12 mouse cellular contexts compared by ENCODE assay signal in genomic region chr16:88701072-88701864, GRCm38 (mm10). TPM values are rescaled to one million over a fixed set of nuclear protein-coding genes. Genes with fewer than 3 reads are reported as not detected.
DNase-seq lines count a peak whose midpoint lies in the region; ATAC-seq and TF ChIP-seq lines count a peak whose summit lies in the region.
"Had no signal": no experiment of that assay in that cellular context is flagged by ENCODE, and none has a peak within 500 bp of the region (broad histone marks: within the 10 kb centered on the region; RNA-seq: fewer than 3 reads in every experiment).

No protein-coding gene starts in this region.

- no peaks in the 10 kb centered on the region for H3K4me1 ChIP-seq in midbrain, embryonic 11.5 days (ENCODE audit: control insufficient read depth, insufficient read depth, low read length)
- H3K4me1 ChIP-seq in hindbrain, postnatal 0 days (ENCODE audit: insufficient read depth, low read length), result no peaks in the 10 kb centered on the region
- no peaks in the 10 kb centered on the region for H3K4me1 ChIP-seq in midbrain, embryonic 14.5 days (ENCODE audit: control insufficient read depth, insufficient read depth, low read length)
- H3K4me1 ChIP-seq: hindbrain, embryonic 13.5 days had no signal

- H3K27ac ChIP-seq in midbrain, embryonic 11.5 days (ENCODE audit: low read depth, low read length), result no peak overlapping the region
- no peak overlapping the region for H3K27ac ChIP-seq in hindbrain, postnatal 0 days
- H3K27ac ChIP-seq in midbrain, embryonic 14.5 days (replicated peaks; ENCODE audit: low read depth, low read length), result no peak overlapping the region
- H3K27ac ChIP-seq: hindbrain, embryonic 13.5 days had no signal

- no peaks in the 10 kb centered on the region for H3K36me3 ChIP-seq in splenic B cell, adult 2 months (ENCODE audit: control insufficient read depth, insufficient read depth, low read length, poor library complexity, severe bottlenecking)
- no peaks in the 10 kb centered on the region for H3K36me3 ChIP-seq in midbrain, embryonic 11.5 days (ENCODE audit: control insufficient read depth, insufficient read depth, low read length)
- no peaks in the 10 kb centered on the region for H3K36me3 ChIP-seq in hindbrain, postnatal 0 days (ENCODE audit: insufficient read depth, low read length)
- H3K36me3 ChIP-seq in midbrain, embryonic 14.5 days (ENCODE audit: control insufficient read depth, insufficient read depth, low read length), result no peaks in the 10 kb centered on the region
- H3K36me3 ChIP-seq: hindbrain, embryonic 13.5 days had no signal

- 60% methylated on average over 4 of the region's 4 CpGs for WGBS in midbrain, embryonic 11.5 days
- 54% methylated on average over 4 of the region's 4 CpGs for WGBS in hindbrain, postnatal 0 days
- WGBS in midbrain, embryonic 14.5 days, result 42% methylated on average over 4 of the region's 4 CpGs

- H3K4me3 ChIP-seq in midbrain, embryonic 11.5 days (ENCODE audit: low read depth, low read length), result no peak overlapping the region
- no peak overlapping the region for H3K4me3 ChIP-seq in hindbrain, postnatal 0 days (ENCODE audit: low read length)
- no peak overlapping the region for H3K4me3 ChIP-seq in midbrain, embryonic 14.5 days (replicated peaks; ENCODE audit: low read depth, low read length)
- H3K4me3 ChIP-seq: hindbrain, embryonic 13.5 days had no signal

- no peaks in the 10 kb centered on the region for H3K27me3 ChIP-seq in splenic B cell, adult 2 months (ENCODE audit: control insufficient read depth, insufficient read depth, low read length, poor library complexity, severe bottlenecking)
- no peaks in the 10 kb centered on the region for H3K27me3 ChIP-seq in midbrain, embryonic 11.5 days (ENCODE audit: control insufficient read depth, insufficient read depth, low read length)
- no peaks in the 10 kb centered on the region for H3K27me3 ChIP-seq in hindbrain, postnatal 0 days (ENCODE audit: insufficient read depth, low read length)
- no peaks in the 10 kb centered on the region for H3K27me3 ChIP-seq in midbrain, embryonic 14.5 days (ENCODE audit: control insufficient read depth, insufficient read depth, low read length)
- H3K27me3 ChIP-seq: hindbrain, embryonic 13.5 days had no signal

- peak; percentile 20 for DNase-seq in embryo, embryonic 11 days
- DNase-seq in embryo, embryonic 10 days (ENCODE audit: low spot score), result no peak
- peak; percentile 48 for DNase-seq in splenic B cell, adult 2 months (ENCODE audit: low read depth, low spot score)
- DNase-seq in midbrain, embryonic 11.5 days (ENCODE audit: low spot score, missing footprints), result no peak
- DNase-seq in hindbrain, postnatal 0 days (ENCODE audit: low spot score), result no peak
- no peak for DNase-seq in midbrain, embryonic 14.5 days
- DNase-seq: cerebellum, adult 8-10 months; lung, embryonic 14.5 days had no signal

- no peaks in the 10 kb centered on the region for H3K9me3 ChIP-seq in midbrain, embryonic 11.5 days (ENCODE audit: control insufficient read depth, low read length)
- no peaks in the 10 kb centered on the region for H3K9me3 ChIP-seq in hindbrain, postnatal 0 days (ENCODE audit: low read length)
- no peaks in the 10 kb centered on the region for H3K9me3 ChIP-seq in midbrain, embryonic 14.5 days (ENCODE audit: control insufficient read depth, low read length)
- H3K9me3 ChIP-seq: hindbrain, embryonic 13.5 days had no signal

- H3K9ac ChIP-seq in midbrain, embryonic 11.5 days (ENCODE audit: low read length), result no peak overlapping the region
- H3K9ac ChIP-seq in hindbrain, postnatal 0 days (replicated peaks; ENCODE audit: low read length), result no peak overlapping the region
- H3K9ac ChIP-seq in midbrain, embryonic 14.5 days (replicated peaks; ENCODE audit: low read length), result no peak overlapping the region
- H3K9ac ChIP-seq: hindbrain, embryonic 13.5 days; lung, embryonic 14.5 days had no signal

- peak; percentile 71 for ATAC-seq in CD4-positive, CD25-positive, alpha-beta regulatory T cell, adult 4 months
- peak; percentile 53 to 81 for ATAC-seq in hematopoietic stem cell, adult 5-6 weeks (replicated peaks in 1 of 2; ENCODE audit: insufficient read depth in 1 of 2, low FRiP score in 2 of 2, low TSS enrichment in 1 of 2, low read depth in 1 of 2, poor library complexity in 2 of 2, severe bottlenecking in 2 of 2)
- ATAC-seq in midbrain, embryonic 11.5 days (ENCODE audit: low FRiP score), result no peak
- ATAC-seq in hindbrain, postnatal 0 days, result no peak
- no peak for ATAC-seq in midbrain, embryonic 14.5 days (ENCODE audit: low FRiP score, low TSS enrichment)

- TF ChIP-seq CTCF in hindbrain, postnatal 0 days (IDR thresholded peaks at IDR 0.05; ENCODE audit: low read depth), result no peak

- H3K4me2 ChIP-seq in midbrain, embryonic 11.5 days, result no peak overlapping the region
- no peak overlapping the region for H3K4me2 ChIP-seq in hindbrain, postnatal 0 days (ENCODE audit: low read depth, low read length)
- H3K4me2 ChIP-seq in midbrain, embryonic 14.5 days (ENCODE audit: low read length), result no peak overlapping the region
- H3K4me2 ChIP-seq: hindbrain, embryonic 13.5 days; lung, embryonic 14.5 days had no signal

RNA-seq across cellular contexts. Expression of gene 2310061N02Rik, which starts 6.5 kb away (rescaled TPM):
- polyA plus RNA-seq in CD4-positive, CD25-positive, alpha-beta regulatory T cell, adult 4 months (2017; shearing (Covaris generic)), result not detected
- not detected in 2 replicates for total RNA-seq in hematopoietic stem cell, adult 5-6 weeks (2017)
- polyA plus RNA-seq in midbrain, embryonic 11.5 days (2014; fragmentation: Nextera tagmentation; extraction: Ambion mirVana), result not detected in 2 replicates
- not detected in 2 replicates for total RNA-seq in hindbrain, postnatal 0 days (2014; rRNA removed)
- not detected in 2 replicates for polyA plus RNA-seq in hindbrain, postnatal 0 days (2015; fragmentation: Nextera tagmentation; extraction: Ambion mirVana)
- not detected in 2 replicates for polyA plus RNA-seq in midbrain, embryonic 14.5 days (2014; fragmentation: Nextera tagmentation; extraction: Ambion mirVana)
- total RNA-seq: gastrocnemius, adult 8-10 months had no signal
- polyA plus RNA-seq: hindbrain, embryonic 13.5 days; lung, embryonic 14.5 days had no signal

RNA-seq across cellular contexts. Expression of gene Krtap13-1, which starts 27.4 kb away (rescaled TPM):
- polyA plus RNA-seq in CD4-positive, CD25-positive, alpha-beta regulatory T cell, adult 4 months (2017; shearing (Covaris generic)), result not detected
- total RNA-seq in hematopoietic stem cell, adult 5-6 weeks (2017), result not detected in 2 replicates
- polyA plus RNA-seq in midbrain, embryonic 11.5 days (2014; fragmentation: Nextera tagmentation; extraction: Ambion mirVana), result not detected in 2 replicates
- total RNA-seq in hindbrain, postnatal 0 days (2014; rRNA removed), result not detected in 2 replicates
- polyA plus RNA-seq in hindbrain, postnatal 0 days (2015; fragmentation: Nextera tagmentation; extraction: Ambion mirVana), result not detected in 2 replicates
- not detected in 2 replicates for polyA plus RNA-seq in midbrain, embryonic 14.5 days (2014; fragmentation: Nextera tagmentation; extraction: Ambion mirVana)
- total RNA-seq: gastrocnemius, adult 8-10 months had no signal
- polyA plus RNA-seq: hindbrain, embryonic 13.5 days; lung, embryonic 14.5 days had no signal

RNA-seq across cellular contexts. Expression of gene Krtap27-1, which starts 29.8 kb away (rescaled TPM):
- not detected for polyA plus RNA-seq in CD4-positive, CD25-positive, alpha-beta regulatory T cell, adult 4 months (2017; shearing (Covaris generic))
- total RNA-seq in hematopoietic stem cell, adult 5-6 weeks (2017), result not detected in 2 replicates
- not detected in 2 replicates for polyA plus RNA-seq in midbrain, embryonic 11.5 days (2014; fragmentation: Nextera tagmentation; extraction: Ambion mirVana)
- total RNA-seq in hindbrain, postnatal 0 days (2014; rRNA removed), result not detected in 2 replicates
- polyA plus RNA-seq in hindbrain, postnatal 0 days (2015; fragmentation: Nextera tagmentation; extraction: Ambion mirVana), result not detected in 2 replicates
- polyA plus RNA-seq in midbrain, embryonic 14.5 days (2014; fragmentation: Nextera tagmentation; extraction: Ambion mirVana), result not detected in 2 replicates
- total RNA-seq: gastrocnemius, adult 8-10 months had no signal
- polyA plus RNA-seq: hindbrain, embryonic 13.5 days; lung, embryonic 14.5 days had no signal

RNA-seq across cellular contexts. Expression of gene Krtap13, which starts 50.2 kb away (rescaled TPM):
- not detected for polyA plus RNA-seq in CD4-positive, CD25-positive, alpha-beta regulatory T cell, adult 4 months (2017; shearing (Covaris generic))
- total RNA-seq in hematopoietic stem cell, adult 5-6 weeks (2017), result not detected in 2 replicates
- polyA plus RNA-seq in midbrain, embryonic 11.5 days (2014; fragmentation: Nextera tagmentation; extraction: Ambion mirVana), result not detected in 2 replicates
- total RNA-seq in hindbrain, postnatal 0 days (2014; rRNA removed), result not detected in 2 replicates
- polyA plus RNA-seq in hindbrain, postnatal 0 days (2015; fragmentation: Nextera tagmentation; extraction: Ambion mirVana), result not detected in 2 replicates
- polyA plus RNA-seq in midbrain, embryonic 14.5 days (2014; fragmentation: Nextera tagmentation; extraction: Ambion mirVana), result not detected in 2 replicates
- total RNA-seq: gastrocnemius, adult 8-10 months had no signal
- polyA plus RNA-seq: hindbrain, embryonic 13.5 days; lung, embryonic 14.5 days had no signal

RNA-seq across cellular contexts. Expression of gene Krtap26-1, which starts 53.7 kb away (rescaled TPM):
- polyA plus RNA-seq in CD4-positive, CD25-positive, alpha-beta regulatory T cell, adult 4 months (2017; shearing (Covaris generic)), result not detected
- not detected in 2 replicates for total RNA-seq in hematopoietic stem cell, adult 5-6 weeks (2017)
- not detected in 2 replicates for polyA plus RNA-seq in midbrain, embryonic 11.5 days (2014; fragmentation: Nextera tagmentation; extraction: Ambion mirVana)
- not detected in 2 replicates for total RNA-seq in hindbrain, postnatal 0 days (2014; rRNA removed)
- not detected in 2 replicates for polyA plus RNA-seq in hindbrain, postnatal 0 days (2015; fragmentation: Nextera tagmentation; extraction: Ambion mirVana)
- not detected in 2 replicates for polyA plus RNA-seq in midbrain, embryonic 14.5 days (2014; fragmentation: Nextera tagmentation; extraction: Ambion mirVana)
- total RNA-seq: gastrocnemius, adult 8-10 months had no signal
- polyA plus RNA-seq: hindbrain, embryonic 13.5 days; lung, embryonic 14.5 days had no signal

Comparison
In these comparisons a context has a peak if more than half of its experiments do, and no peak if none do; other contexts are left out.
1. DNase-seq: peak in embryo, embryonic 11 days (single experiment) and splenic B cell, adult 2 months (single experiment); none in embryo, embryonic 10 days (single experiment), midbrain, embryonic 11.5 days (single experiment), hindbrain, postnatal 0 days (single experiment) and midbrain, embryonic 14.5 days (single experiment).
2. ATAC-seq: peak in CD4-positive, CD25-positive, alpha-beta regulatory T cell, adult 4 months (single experiment) and hematopoietic stem cell, adult 5-6 weeks (2 of 2); none in midbrain, embryonic 11.5 days (single experiment), hindbrain, postnatal 0 days (single experiment) and midbrain, embryonic 14.5 days (single experiment).